Mouse (Mus musculus) heart, postnatal 36 days (tissue): ENCODE results near the gene Ibsp. TPM values are rescaled to one million over a fixed set of nuclear protein-coding genes. Genes with fewer than 3 reads are reported as not detected.

Source experiments
- DNase-seq, 2 experiments: peaks; one replicate each; pipeline ENCODE4 v3.0.0; 2021 to 2022
- intact Hi-C: fragments of 180-260 bp; cut with DNase I; formaldehyde crosslinking; loops from one replicate; pipeline ENCODE4 v1.15.1; 2025
- microRNA-seq, 2 experiments: library from miRNA; unstranded; fragments of <30 nt; microRNA quantifications; one replicate each; pipeline ENCODE4 v1.2.0; 2021; ENCODE audit warnings: borderline number of aligned reads in 2 of 2
- total RNA-seq, 2 experiments: library from RNA; stranded (reverse); gene quantifications; 2 replicates each; pipeline ENCODE4 v1.2.3; 2021

Gene Ibsp
- total RNA-seq, 2 experiments from 2014 or later: not detected

DNA sequence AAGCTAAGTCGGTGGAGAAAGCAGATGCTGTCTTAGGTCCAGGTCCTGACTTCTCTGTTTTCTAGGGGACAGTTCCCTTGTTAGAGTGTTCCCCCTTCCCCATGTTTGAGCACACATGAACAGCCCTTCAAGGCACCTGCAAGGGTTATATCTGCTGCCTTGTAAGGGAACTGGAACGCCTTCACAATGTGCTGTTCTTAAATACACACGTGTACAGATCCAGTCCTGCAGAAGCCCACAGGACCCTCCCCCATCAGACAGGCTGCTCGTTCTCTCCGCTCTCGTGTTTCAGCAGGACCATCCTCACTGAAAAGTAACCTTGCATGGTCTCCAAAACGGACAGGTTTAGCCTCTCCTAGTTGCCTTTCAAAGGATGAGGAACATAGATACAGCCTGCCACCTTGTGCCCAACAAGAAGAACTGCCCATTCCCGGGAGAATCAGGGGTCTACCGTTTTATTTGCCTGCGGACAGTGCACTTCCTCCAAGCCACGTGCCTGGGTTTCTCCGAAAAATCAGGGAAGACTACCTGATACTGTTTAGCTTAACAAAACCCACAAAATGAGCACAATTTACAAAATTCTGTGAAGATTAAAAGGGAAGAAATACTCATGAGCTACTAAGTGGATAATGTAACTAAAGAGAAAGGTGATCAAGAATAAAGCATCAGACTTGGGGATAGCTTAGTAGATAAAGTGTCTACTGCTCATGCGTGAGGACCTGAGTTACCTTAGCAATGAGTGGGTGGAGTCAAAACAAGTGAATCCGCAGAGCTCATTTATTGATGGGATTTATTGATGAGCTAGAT, 40.9 kb downstream of the Ibsp start:
- intact Hi-C loops: loop anchor here (1.0 to 5.0 kb wide), 3 partner anchors 92 to 208 kb away; no protein-coding TSS in a partner anchor
- no peak for DNase-seq

DNA sequence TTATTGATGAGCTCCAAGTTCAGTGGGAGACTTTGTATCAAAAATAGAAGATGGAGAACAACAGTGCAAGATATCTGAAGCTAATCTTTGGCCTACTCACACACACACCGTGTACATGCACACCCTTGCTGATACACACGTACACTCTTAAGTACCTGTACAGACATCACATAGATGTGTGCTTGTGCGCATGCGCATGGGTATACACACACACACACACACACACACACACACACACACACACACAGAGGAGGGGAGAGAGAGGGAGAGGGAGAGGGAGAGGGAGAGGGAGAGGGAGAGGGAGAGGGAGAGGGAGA, 41.5 kb downstream of the Ibsp start:
- intact Hi-C loops: loop anchor here (1.0 to 5.0 kb wide), 2 partner anchors 92 to 121 kb away; no protein-coding TSS in a partner anchor
- no peak for DNase-seq

DNA sequence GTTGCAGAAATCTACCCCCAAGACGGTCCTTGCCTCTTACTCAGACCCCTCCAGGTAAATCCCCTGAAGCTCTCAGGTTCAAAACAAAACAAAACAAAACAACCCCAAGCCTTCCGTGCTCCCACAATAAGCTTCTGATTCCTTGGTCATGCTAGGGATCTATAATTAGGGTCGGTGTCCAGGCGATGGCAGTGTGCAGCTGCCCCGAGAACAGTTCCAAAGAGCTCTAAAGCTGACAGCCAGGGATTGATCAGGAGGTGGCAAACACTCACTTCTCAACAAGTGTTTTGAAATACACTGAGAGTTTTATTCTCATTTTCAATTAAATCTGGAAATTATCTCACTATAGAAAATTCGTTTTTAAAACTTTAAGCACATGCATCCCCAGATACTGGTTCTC, 43.9 kb downstream of the Ibsp start:
- no peak for DNase-seq
- intact Hi-C loops: loop anchor here (5.0 kb wide), 1 partner anchor 89 kb away; no protein-coding TSS in a partner anchor

DNA sequence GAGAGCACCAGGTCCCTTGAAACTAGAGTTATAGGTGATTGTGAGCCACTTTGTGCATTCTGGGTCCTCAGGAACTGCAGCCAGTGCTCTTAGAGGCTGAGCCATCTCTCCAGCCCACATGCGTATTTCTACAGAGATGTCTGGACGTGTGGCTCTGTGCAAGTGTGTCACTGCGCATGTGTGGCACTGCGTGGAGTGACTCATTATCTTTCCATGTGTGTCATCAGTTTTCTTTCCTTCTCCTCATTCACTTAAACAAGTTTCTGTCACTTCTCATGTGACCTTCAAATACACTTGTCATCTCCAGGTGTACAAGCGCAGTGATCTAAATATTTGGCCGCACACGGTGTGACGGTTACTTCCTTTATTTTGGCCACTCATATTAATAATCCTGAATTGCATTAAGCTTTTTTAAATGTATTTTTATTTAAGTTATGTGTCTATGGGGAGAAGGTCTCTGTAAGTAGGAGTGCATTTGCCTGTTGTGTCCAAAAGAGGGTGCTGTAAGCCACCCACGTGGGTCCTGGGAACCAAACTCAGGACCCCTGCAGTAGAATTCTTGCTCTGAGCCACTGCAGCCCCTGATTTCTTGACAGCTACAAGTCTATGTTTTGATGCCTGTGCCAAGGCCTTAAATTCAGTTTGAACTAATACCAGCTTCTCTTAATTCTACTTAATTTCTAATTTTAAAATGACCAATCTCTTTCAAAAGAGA, 45.7 kb downstream of the Ibsp start:
- DNase-seq: no peak
- intact Hi-C loops: loop anchor here (1.0 to 5.0 kb wide), 2 partner anchors 88 to 102 kb away; no protein-coding TSS in a partner anchor

GRCm38 (mm10) chr5:104345241-104345630, 46.3 kb downstream of the Ibsp start:
- intact Hi-C loops: loop anchor here (1.0 kb wide), 1 partner anchor 101 kb away; no protein-coding TSS in a partner anchor

GRCm38 (mm10) chr5:104351041-104351440, 52.1 kb downstream of the Ibsp start:
- intact Hi-C loops: no loop called here
- no peak for DNase-seq

More at GRCm38 (mm10) chr5:104345241-104345630, 46.3 kb downstream of the Ibsp start:
- no peak for DNase-seq

DNA sequence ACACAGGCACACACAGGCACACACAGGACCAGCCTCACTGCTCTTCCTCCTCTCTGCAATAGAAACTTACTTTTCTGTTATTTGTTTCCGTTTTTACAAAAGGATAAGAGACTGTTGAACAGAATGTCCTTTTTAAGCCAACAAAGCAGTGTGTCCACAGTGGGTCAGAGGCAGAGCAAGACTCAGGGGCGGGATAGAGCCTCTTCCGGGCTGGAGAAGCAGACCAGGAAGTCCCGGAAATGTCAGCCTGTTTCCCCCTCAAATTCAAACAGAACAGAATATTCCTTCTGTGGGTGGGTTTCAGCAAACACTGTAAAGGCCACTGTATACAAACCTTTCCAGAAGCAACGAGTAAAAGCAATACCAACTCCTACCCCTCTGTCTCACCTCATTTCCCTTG, 52.9 kb downstream of the Ibsp start:
- intact Hi-C loops: no loop called here
- DNase-seq: no peak

GRCm38 (mm10) chr5:104357575-104357974, 58.6 kb downstream of the Ibsp start:
- intact Hi-C loops: no loop called here

GRCm38 (mm10) chr5:104358592-104358991, 59.6 kb downstream of the Ibsp start:
- DNase-seq: no peak
- intact Hi-C loops: no loop called here

More at GRCm38 (mm10) chr5:104357575-104357974, 58.6 kb downstream of the Ibsp start:
- no peak for DNase-seq

- no peak for DNase-seq
- intact Hi-C loops: no loop called here
These were observed 60.3 kb downstream of the Ibsp start for GRCm38 (mm10) chr5:104359257-104359656.

Small RNA genes lying within 50 kb of the gene (microRNA-seq; reads per million reads assigned to microRNA genes)
- 0 reads per million in 2 experiments for gene Gm23616

Other genes with a start within 250 kb of the Ibsp start
- gene Gm17660, start 221.6 kb upstream of the Ibsp start, total RNA-seq: not detected
- gene Sparcl1, start 185.4 kb upstream of the Ibsp start, total RNA-seq: 100 to 1,000 TPM; 218 to 246 TPM
- gene Dspp, start 128.5 kb upstream of the Ibsp start, total RNA-seq: not detected
- not detected for gene Dmp1, start 96.6 kb upstream of the Ibsp start, total RNA-seq
- gene Mepe, start 26.2 kb downstream of the Ibsp start, total RNA-seq: not detected
- under 1 TPM; 0.19 to 0.56 TPM for gene Spp1, start 135.9 kb downstream of the Ibsp start, total RNA-seq
- 10 to 100 TPM; 21.5 to 22.2 TPM for gene Pkd2, start 160.3 kb downstream of the Ibsp start, total RNA-seq
- gene BC005561, start 209.2 kb downstream of the Ibsp start, total RNA-seq: 1 to 10 TPM; 4.2 to 5.0 TPM